Mouse (Mus musculus) embryonic fibroblast, embryonic 13.5 days (primary cell): ENCODE data around the gene Ebf1.

Experiments
- CTCF ChIP-seq: IDR thresholded peaks from 2 replicates; pipeline ENCODE4 v1.5.1; 2011; ENCODE audit warnings: mild to moderate bottlenecking, control low read depth, low read length, moderate library complexity, borderline replicate concordance; ENCODE audit not compliant: insufficient read depth
- POLR2A ChIP-seq: IDR thresholded peaks from 2 replicates; pipeline ENCODE4 v1.6.1; 2011; ENCODE audit warnings: low read depth, mild to moderate bottlenecking, control low read depth, low read length, moderate library complexity

GRCm38 (mm10) chr11:44969011-44969410 is 351.9 kb downstream of the Ebf1 start:
- TF ChIP-seq POLR2A, result no peak
- TF ChIP-seq CTCF, result no peak
